Comparison of ENCODE assay signal across 10 mouse cellular contexts in the genomic region with DNA sequence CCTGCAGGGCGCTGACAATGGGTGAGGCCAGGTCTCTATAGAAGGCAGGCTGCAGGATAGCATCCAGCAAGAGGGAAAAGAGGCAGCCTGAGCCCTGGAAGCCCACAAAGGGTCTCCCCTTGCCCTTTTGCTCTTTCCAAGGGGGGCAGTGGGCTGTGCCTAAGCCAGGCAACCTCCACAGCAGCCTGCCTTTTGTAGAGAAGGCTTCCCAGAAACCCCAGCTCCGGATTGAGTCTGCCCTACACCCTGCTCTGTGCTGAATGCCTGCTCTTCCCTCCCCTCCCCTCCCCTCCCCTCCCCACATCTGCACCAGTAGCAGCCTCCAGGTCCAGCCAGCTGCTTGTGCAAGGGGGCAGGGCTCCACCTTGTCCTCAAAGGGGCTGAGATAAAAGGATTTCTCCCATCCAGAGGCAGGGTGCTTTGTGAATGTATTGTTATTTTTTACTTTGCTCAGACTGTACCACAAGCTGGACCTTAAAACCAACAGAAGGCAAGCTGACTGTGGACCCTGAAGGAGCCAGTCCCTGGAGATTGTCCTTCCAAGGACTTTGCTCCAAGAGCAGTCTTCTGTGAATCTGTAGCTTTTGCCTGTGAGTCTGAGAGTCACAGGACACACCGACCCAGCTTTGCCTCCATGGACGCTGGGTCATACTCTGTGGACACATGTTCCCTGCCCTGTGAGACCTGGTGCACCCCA.
DNase-seq lines count a peak whose midpoint lies in the region; ATAC-seq lines count a peak whose summit lies in the region.
"Had no signal": no experiment of that assay in that cellular context is flagged by ENCODE, and none has a peak within 500 bp of the region (broad histone marks: within the 10 kb centered on the region; RNA-seq: fewer than 3 reads in every experiment).

No protein-coding gene starts in this region.

- 9% methylated on average over 4 of the region's 4 CpGs for WGBS in kidney, embryonic 16.5 days
- 0% methylated on average over 4 of the region's 4 CpGs for WGBS in hindbrain, embryonic 14.5 days
- 1% methylated on average over 4 of the region's 4 CpGs for WGBS in neural tube, embryonic 11.5 days

- no peak overlapping the region for H3K4me2 ChIP-seq in kidney, embryonic 16.5 days (replicated peaks; ENCODE audit: low read depth, low read length)
- H3K4me2 ChIP-seq in hindbrain, embryonic 14.5 days (replicated peaks) = peak overlapping the region; percentile 47
- H3K4me2 ChIP-seq in neural tube, embryonic 11.5 days (ENCODE audit: low read depth) = no peak overlapping the region
- H3K4me2 ChIP-seq: stomach, embryonic 15.5 days had no signal

- peaks cover 47% of the 10 kb centered on the region for H3K27me3 ChIP-seq in kidney, embryonic 16.5 days (ENCODE audit: insufficient read depth, low read length)
- H3K27me3 ChIP-seq in hindbrain, embryonic 14.5 days (ENCODE audit: control insufficient read depth, insufficient read depth, low read length) = peaks cover 32% of the 10 kb centered on the region
- peaks cover 20% of the 10 kb centered on the region for H3K27me3 ChIP-seq in neural tube, embryonic 11.5 days (ENCODE audit: control insufficient read depth, insufficient read depth, low read length)

- no peaks in the 10 kb centered on the region for H3K4me1 ChIP-seq in kidney, embryonic 16.5 days (ENCODE audit: insufficient read depth, low read length)
- peaks cover 10% of the 10 kb centered on the region for H3K4me1 ChIP-seq in hindbrain, embryonic 14.5 days (replicated peaks; ENCODE audit: control insufficient read depth, insufficient read depth, low read length)
- H3K4me1 ChIP-seq in neural tube, embryonic 11.5 days (ENCODE audit: control insufficient read depth, insufficient read depth, low read length) = peaks cover 23% of the 10 kb centered on the region
- H3K4me1 ChIP-seq: stomach, embryonic 15.5 days had no signal

- no peak overlapping the region for H3K4me3 ChIP-seq in kidney, embryonic 16.5 days (ENCODE audit: low read length)
- no peak overlapping the region for H3K4me3 ChIP-seq in hindbrain, embryonic 14.5 days (replicated peaks; ENCODE audit: low read length)
- no peak overlapping the region for H3K4me3 ChIP-seq in neural tube, embryonic 11.5 days (ENCODE audit: low read depth, low read length)
- H3K4me3 ChIP-seq: stomach, embryonic 15.5 days had no signal

- DNase-seq in kidney, adult 11 months = peak; percentile 9
- peak; percentile 79 for DNase-seq in embryo, embryonic 10.5 days (ENCODE audit: low spot score)
- DNase-seq in hindbrain, embryonic 14.5 days (ENCODE audit: low spot score) = no peak
- peak; percentile 53 for DNase-seq in neural tube, embryonic 11.5 days (ENCODE audit: low spot score)
- no peak for DNase-seq in thymus, postnatal 4 days
- DNase-seq in lung, postnatal 25 days (ENCODE audit: low spot score) = no peak
- DNase-seq: cerebellum, postnatal 25 days; right cerebral cortex, adult 18-20 months had no signal

- ATAC-seq in kidney, embryonic 16.5 days (ENCODE audit: low FRiP score, low TSS enrichment) = no peak
- no peak; the same call in 1 of the 2 replicates for ATAC-seq in hindbrain, embryonic 14.5 days (ENCODE audit: low FRiP score)
- peak; percentile 82 for ATAC-seq in neural tube, embryonic 11.5 days (ENCODE audit: insufficient read depth, low FRiP score, low TSS enrichment)

- no peaks in the 10 kb centered on the region for H3K9me3 ChIP-seq in kidney, embryonic 16.5 days (ENCODE audit: low read length)
- H3K9me3 ChIP-seq in hindbrain, embryonic 14.5 days (ENCODE audit: control insufficient read depth, low read length) = no peaks in the 10 kb centered on the region
- H3K9me3 ChIP-seq in neural tube, embryonic 11.5 days (ENCODE audit: control insufficient read depth, low read length) = no peaks in the 10 kb centered on the region
- H3K9me3 ChIP-seq: stomach, embryonic 15.5 days had no signal

- no peaks in the 10 kb centered on the region for H3K36me3 ChIP-seq in kidney, embryonic 16.5 days (ENCODE audit: insufficient read depth, low read length)
- no peaks in the 10 kb centered on the region for H3K36me3 ChIP-seq in hindbrain, embryonic 14.5 days (replicated peaks; ENCODE audit: control insufficient read depth, insufficient read depth)
- no peaks in the 10 kb centered on the region for H3K36me3 ChIP-seq in neural tube, embryonic 11.5 days (ENCODE audit: control insufficient read depth, insufficient read depth, low read length)
- H3K36me3 ChIP-seq: stomach, embryonic 15.5 days had no signal

- no peak overlapping the region for H3K9ac ChIP-seq in kidney, embryonic 16.5 days (replicated peaks; ENCODE audit: low read length)
- H3K9ac ChIP-seq in hindbrain, embryonic 14.5 days = no peak overlapping the region
- H3K9ac ChIP-seq in neural tube, embryonic 11.5 days (ENCODE audit: low read length) = no peak overlapping the region
- H3K9ac ChIP-seq: stomach, embryonic 15.5 days had no signal

- H3K27ac ChIP-seq in kidney, embryonic 16.5 days (ENCODE audit: low read length) = no peak overlapping the region
- H3K27ac ChIP-seq in hindbrain, embryonic 14.5 days = no peak overlapping the region
- H3K27ac ChIP-seq in neural tube, embryonic 11.5 days (ENCODE audit: low read depth, low read length) = peak overlapping the region; percentile 44
- H3K27ac ChIP-seq: stomach, embryonic 15.5 days had no signal

Comparison
In these comparisons a context has a peak if more than half of its experiments do, and no peak if none do; other contexts are left out.
1. DNase-seq: peak in kidney, adult 11 months (single experiment), embryo, embryonic 10.5 days (single experiment) and neural tube, embryonic 11.5 days (single experiment); none in hindbrain, embryonic 14.5 days (single experiment), thymus, postnatal 4 days (single experiment) and lung, postnatal 25 days (single experiment).